9 mouse cellular contexts compared by ENCODE assay signal in genomic region chr7:128236426-128236825, GRCm38 (mm10). TPM values are rescaled to one million over a fixed set of nuclear protein-coding genes. Genes with fewer than 3 reads are reported as not detected.
DNase-seq lines count a peak whose midpoint lies in the region; ATAC-seq and TF ChIP-seq lines count a peak whose summit lies in the region.
"Had no signal": no experiment of that assay in that cellular context is flagged by ENCODE, and none has a peak within 500 bp of the region (broad histone marks: within the 10 kb centered on the region; RNA-seq: fewer than 3 reads in every experiment).

No protein-coding gene starts in this region.

- no peak overlapping the region for H3K9ac ChIP-seq in forebrain, embryonic 13.5 days
- no peak overlapping the region; the same call in 1 of the 2 replicates for H3K9ac ChIP-seq in forebrain, embryonic 16.5 days (replicated peaks; ENCODE audit: low read depth, low read length)
- peak overlapping the region; percentile 76; the same call in 1 of the 2 replicates for H3K9ac ChIP-seq in lung, postnatal 0 days (replicated peaks; ENCODE audit: low read depth)
- no peak overlapping the region for H3K9ac ChIP-seq in liver, embryonic 15.5 days

- H3K27ac ChIP-seq in forebrain, embryonic 13.5 days = no peak overlapping the region
- no peak overlapping the region for H3K27ac ChIP-seq in forebrain, embryonic 16.5 days (ENCODE audit: low read length)
- peak overlapping the region; percentile 99; the same call in 1 of the 2 replicates for H3K27ac ChIP-seq in lung, postnatal 0 days (ENCODE audit: low read length)
- peak overlapping the region; percentile 99; the same call in 1 of the 2 replicates for H3K27ac ChIP-seq in liver, embryonic 15.5 days (replicated peaks)

- peaks cover 17% of the 10 kb centered on the region for H3K4me1 ChIP-seq in forebrain, embryonic 13.5 days
- peaks cover 12% of the 10 kb centered on the region for H3K4me1 ChIP-seq in forebrain, embryonic 16.5 days (replicated peaks; ENCODE audit: control insufficient read depth, insufficient read depth, low read length)
- H3K4me1 ChIP-seq in lung, postnatal 0 days (ENCODE audit: insufficient read depth, low read depth, low read length) = peaks cover 3% of the 10 kb centered on the region; the same call in 1 of the 2 replicates
- H3K4me1 ChIP-seq in liver, embryonic 15.5 days (replicated peaks) = peaks cover 33% of the 10 kb centered on the region

- TF ChIP-seq EP300 in lung, postnatal 0 days (IDR thresholded peaks at IDR 0.05) = no peak

- ATAC-seq in forebrain, embryonic 13.5 days = no peak
- no peak for ATAC-seq in forebrain, embryonic 16.5 days
- no peak for ATAC-seq in lung, postnatal 0 days
- no peak for ATAC-seq in liver, embryonic 15.5 days (ENCODE audit: insufficient read depth)

- TF ChIP-seq CTCF in lung, postnatal 0 days (IDR thresholded peaks at IDR 0.05) = no peak

- H3K4me3 ChIP-seq in forebrain, embryonic 13.5 days = peak overlapping the region; percentile 70; the same call in 1 of the 2 replicates
- H3K4me3 ChIP-seq in forebrain, embryonic 16.5 days (replicated peaks; ENCODE audit: low read length) = no peak overlapping the region
- H3K4me3 ChIP-seq in lung, postnatal 0 days (ENCODE audit: low read depth, low read length) = no peak overlapping the region
- peak overlapping the region; percentile 82 for H3K4me3 ChIP-seq in liver, embryonic 15.5 days (replicated peaks)

- H3K36me3 ChIP-seq in forebrain, embryonic 13.5 days (ENCODE audit: poor library complexity, severe bottlenecking) = peaks cover 17% of the 10 kb centered on the region
- no peaks in the 10 kb centered on the region for H3K36me3 ChIP-seq in forebrain, embryonic 16.5 days (ENCODE audit: control insufficient read depth, insufficient read depth)
- peaks cover 3% of the 10 kb centered on the region; the same call in 1 of the 2 replicates for H3K36me3 ChIP-seq in lung, postnatal 0 days (ENCODE audit: insufficient read depth, low read length)
- H3K36me3 ChIP-seq in liver, embryonic 15.5 days (replicated peaks) = peaks cover 29% of the 10 kb centered on the region

- DNase-seq in lung, postnatal 0 days (ENCODE audit: low spot score) = no peak
- DNase-seq in lung, postnatal 10 days = no peak
- no peak for DNase-seq in right cerebral cortex, postnatal 25 days
- DNase-seq in left cerebral cortex, postnatal 4 days = no peak
- no peak for DNase-seq in right cerebral cortex, adult 18-20 months

- H3K9me3 ChIP-seq in forebrain, embryonic 13.5 days (replicated peaks) = no peaks in the 10 kb centered on the region
- H3K9me3 ChIP-seq in forebrain, embryonic 16.5 days (ENCODE audit: control insufficient read depth, low read length) = no peaks in the 10 kb centered on the region
- H3K9me3 ChIP-seq in lung, postnatal 0 days (ENCODE audit: low read length) = no peaks in the 10 kb centered on the region
- H3K9me3 ChIP-seq in liver, embryonic 15.5 days (replicated peaks) = no peaks in the 10 kb centered on the region

- H3K27me3 ChIP-seq in forebrain, embryonic 13.5 days = no peaks in the 10 kb centered on the region
- H3K27me3 ChIP-seq in forebrain, embryonic 16.5 days (replicated peaks; ENCODE audit: control insufficient read depth, insufficient read depth, low read length) = no peaks in the 10 kb centered on the region
- H3K27me3 ChIP-seq in lung, postnatal 0 days (replicated peaks; ENCODE audit: insufficient read depth, low read length) = no peaks in the 10 kb centered on the region
- peaks cover 3% of the 10 kb centered on the region; the same call in 1 of the 2 replicates for H3K27me3 ChIP-seq in liver, embryonic 15.5 days

- WGBS in forebrain, embryonic 13.5 days = 94% methylated on average over 13 of the region's 13 CpGs
- WGBS in forebrain, embryonic 16.5 days = 95% methylated on average over 13 of the region's 13 CpGs
- WGBS in lung, postnatal 0 days = 92% methylated on average over 13 of the region's 13 CpGs
- 82% methylated on average over 13 of the region's 13 CpGs for WGBS in liver, embryonic 15.5 days (ENCODE audit: insufficient replicate concordance)

- peak overlapping the region; percentile 85; the same call in 1 of the 2 replicates for H3K4me2 ChIP-seq in forebrain, embryonic 13.5 days
- H3K4me2 ChIP-seq in forebrain, embryonic 16.5 days (ENCODE audit: low read length) = no peak overlapping the region
- H3K4me2 ChIP-seq in lung, postnatal 0 days (replicated peaks; ENCODE audit: low read depth, low read length) = no peak overlapping the region
- H3K4me2 ChIP-seq in liver, embryonic 15.5 days = peak overlapping the region; percentile 84

- intact Hi-C loops in left cerebral cortex, postnatal 4 days (cut with DNase I) = no loop called here

RNA-seq across cellular contexts. Expression of gene Armc5, which starts 0.7 kb away (rescaled TPM):
- polyA plus RNA-seq in forebrain, embryonic 13.5 days (2015; fragmentation: Nextera tagmentation; extraction: Ambion mirVana) = 11.0 and 12.2 TPM in 2 replicates
- 10.4 and 11.2 TPM in 2 replicates for polyA plus RNA-seq in forebrain, embryonic 16.5 days (2015; fragmentation: Nextera tagmentation; extraction: Ambion mirVana)
- 17.9 and 20.3 TPM in 2 replicates for polyA plus RNA-seq in lung, postnatal 0 days (2015; fragmentation: Nextera tagmentation; extraction: Ambion mirVana)
- 6.9 and 9.0 TPM in 2 replicates for polyA plus RNA-seq in liver, embryonic 15.5 days (2015; fragmentation: Nextera tagmentation; extraction: Ambion mirVana)
- 10 to 100 TPM; 10.3 to 11.2 TPM for total RNA-seq in left cerebral cortex, postnatal 4 days (2021)

RNA-seq across cellular contexts. Expression of gene 9130023H24Rik, which starts 1.4 kb away (rescaled TPM):
- 9.5 and 11.3 TPM in 2 replicates for polyA plus RNA-seq in forebrain, embryonic 13.5 days (2015; fragmentation: Nextera tagmentation; extraction: Ambion mirVana)
- 9.1 and 9.9 TPM in 2 replicates for polyA plus RNA-seq in forebrain, embryonic 16.5 days (2015; fragmentation: Nextera tagmentation; extraction: Ambion mirVana)
- 6.2 and 6.5 TPM in 2 replicates for polyA plus RNA-seq in lung, postnatal 0 days (2015; fragmentation: Nextera tagmentation; extraction: Ambion mirVana)
- 1.9 and 2.4 TPM in 2 replicates for polyA plus RNA-seq in liver, embryonic 15.5 days (2015; fragmentation: Nextera tagmentation; extraction: Ambion mirVana)
- 1 to 10 TPM; 5.0 to 5.2 TPM for total RNA-seq in left cerebral cortex, postnatal 4 days (2021)

RNA-seq across cellular contexts. Expression of gene Tgfb1i1, which starts 10.2 kb away (rescaled TPM):
- 13.6 and 14.5 TPM in 2 replicates for polyA plus RNA-seq in forebrain, embryonic 13.5 days (2015; fragmentation: Nextera tagmentation; extraction: Ambion mirVana)
- 15.0 and 16.8 TPM in 2 replicates for polyA plus RNA-seq in forebrain, embryonic 16.5 days (2015; fragmentation: Nextera tagmentation; extraction: Ambion mirVana)
- 157 and 160 TPM in 2 replicates for polyA plus RNA-seq in lung, postnatal 0 days (2015; fragmentation: Nextera tagmentation; extraction: Ambion mirVana)
- polyA plus RNA-seq in liver, embryonic 15.5 days (2015; fragmentation: Nextera tagmentation; extraction: Ambion mirVana) = 10.9 and 11.7 TPM in 2 replicates
- 10 to 100 TPM; 36.9 to 37.6 TPM for total RNA-seq in left cerebral cortex, postnatal 4 days (2021)
- total RNA-seq: MEL had no signal

RNA-seq across cellular contexts. Expression of gene Slc5a2, which starts 29.0 kb away (rescaled TPM):
- not detected in 2 replicates for polyA plus RNA-seq in forebrain, embryonic 13.5 days (2015; fragmentation: Nextera tagmentation; extraction: Ambion mirVana)
- polyA plus RNA-seq in forebrain, embryonic 16.5 days (2015; fragmentation: Nextera tagmentation; extraction: Ambion mirVana) = not detected in 2 replicates
- polyA plus RNA-seq in lung, postnatal 0 days (2015; fragmentation: Nextera tagmentation; extraction: Ambion mirVana) = 0.08 and 0.23 TPM in 2 replicates
- polyA plus RNA-seq in liver, embryonic 15.5 days (2015; fragmentation: Nextera tagmentation; extraction: Ambion mirVana) = 1.4 and 2.1 TPM in 2 replicates
- not detected for total RNA-seq in left cerebral cortex, postnatal 4 days (2021)

RNA-seq across cellular contexts. Expression of gene Cox6a2, which starts 30.2 kb away (rescaled TPM):
- 0.55 TPM in 1 of 2 replicates, not detected in the other for polyA plus RNA-seq in forebrain, embryonic 13.5 days (2015; fragmentation: Nextera tagmentation; extraction: Ambion mirVana)
- 0.39 TPM in 1 of 2 replicates, not detected in the other for polyA plus RNA-seq in forebrain, embryonic 16.5 days (2015; fragmentation: Nextera tagmentation; extraction: Ambion mirVana)
- 26.6 and 27.8 TPM in 2 replicates for polyA plus RNA-seq in lung, postnatal 0 days (2015; fragmentation: Nextera tagmentation; extraction: Ambion mirVana)
- polyA plus RNA-seq in liver, embryonic 15.5 days (2015; fragmentation: Nextera tagmentation; extraction: Ambion mirVana) = 3.9 and 6.8 TPM in 2 replicates
- total RNA-seq in left cerebral cortex, postnatal 4 days (2021) = 1 to 10 TPM; 3.2 TPM

Comparison
In these comparisons a context has a peak if more than half of its experiments do, and no peak if none do; other contexts are left out.
1. H3K4me2 ChIP-seq: peak in forebrain, embryonic 13.5 days (single experiment) and liver, embryonic 15.5 days (single experiment); none in forebrain, embryonic 16.5 days (single experiment) and lung, postnatal 0 days (single experiment).
2. H3K4me3 ChIP-seq: peak in forebrain, embryonic 13.5 days (single experiment) and liver, embryonic 15.5 days (single experiment); none in forebrain, embryonic 16.5 days (single experiment) and lung, postnatal 0 days (single experiment).
3. H3K27ac ChIP-seq: peak in lung, postnatal 0 days (single experiment) and liver, embryonic 15.5 days (single experiment); none in forebrain, embryonic 13.5 days (single experiment) and forebrain, embryonic 16.5 days (single experiment).